13 mouse cellular contexts compared by ENCODE assay signal in genomic region chr10:84829009-84829408, GRCm38 (mm10).
"Had no signal": no experiment of that assay in that cellular context is flagged by ENCODE, and none has a peak within 500 bp of the region (broad histone marks: within the 10 kb centered on the region; RNA-seq: fewer than 3 reads in every experiment).

No protein-coding gene starts in this region.

- ATAC-seq: intestine, embryonic 15.5 days; lung, postnatal 0 days; midbrain, embryonic 16.5 days had no signal

- DNase-seq: kidney, adult 18-20 months; kidney, postnatal 10 days; kidney, postnatal 4 days; lung, adult 2 months; lung, postnatal 4 days; right cerebral cortex, postnatal 14 days had no signal

- H3K36me3 ChIP-seq: intestine, embryonic 15.5 days; liver, embryonic 15.5 days; stomach, embryonic 15.5 days had no signal

- H3K27me3 ChIP-seq: intestine, embryonic 15.5 days; liver, embryonic 15.5 days; midbrain, embryonic 12.5 days; stomach, embryonic 15.5 days had no signal

- H3K4me3 ChIP-seq: intestine, embryonic 15.5 days; layer of hippocampus, adult 2 months; liver, embryonic 15.5 days; midbrain, embryonic 12.5 days; stomach, embryonic 15.5 days had no signal

- H3K27ac ChIP-seq: intestine, embryonic 15.5 days; layer of hippocampus, adult 2 months; liver, embryonic 15.5 days; midbrain, embryonic 12.5 days; stomach, embryonic 15.5 days had no signal

- H3K4me1 ChIP-seq: intestine, embryonic 15.5 days; liver, embryonic 15.5 days; stomach, embryonic 15.5 days had no signal
